In genomic region chr1:131089525-131090127, GRCm38 (mm10) we compare ENCODE assay signal across 9 mouse cellular contexts. TPM values are rescaled to one million over a fixed set of nuclear protein-coding genes. Genes with fewer than 3 reads are reported as not detected.
DNase-seq lines count a peak whose midpoint lies in the region; ATAC-seq lines count a peak whose summit lies in the region.
"Had no signal": no experiment of that assay in that cellular context is flagged by ENCODE, and none has a peak within 500 bp of the region (broad histone marks: within the 10 kb centered on the region; RNA-seq: fewer than 3 reads in every experiment).

No protein-coding gene starts in this region.

- no peak overlapping the region for H3K4me2 ChIP-seq in liver, embryonic 12.5 days
- H3K4me2 ChIP-seq: forebrain, embryonic 15.5 days had no signal

- 40% methylated on average over 2 of the region's 2 CpGs for WGBS in liver, embryonic 12.5 days (ENCODE audit: insufficient replicate concordance)

- H3K9me3 ChIP-seq in liver, embryonic 12.5 days (replicated peaks): no peaks in the 10 kb centered on the region
- H3K9me3 ChIP-seq: forebrain, embryonic 15.5 days had no signal

- no peak for ATAC-seq in liver, embryonic 12.5 days
- ATAC-seq: forebrain, embryonic 15.5 days had no signal

- no peaks in the 10 kb centered on the region for H3K36me3 ChIP-seq in liver, embryonic 12.5 days
- H3K36me3 ChIP-seq: forebrain, embryonic 15.5 days had no signal

- peak; percentile 59 for DNase-seq in adrenal gland, postnatal 10 days
- no peak for DNase-seq in adrenal gland, adult 18-20 months (ENCODE audit: low spot score in 2 of 2)
- peak; percentile 51 for DNase-seq in 3134 (ENCODE audit: extremely low read depth, insufficient read length, low spot score)
- peak; percentile 29 for DNase-seq in gastrocnemius, postnatal 14 days
- no peak for DNase-seq in cerebellum, postnatal 25 days
- DNase-seq in Muller cell, postnatal 12 days (ENCODE audit: inconsistent ontology term): no peak
- no peak for DNase-seq in ovary, postnatal 10 days (ENCODE audit: low spot score)

- no peak overlapping the region for H3K9ac ChIP-seq in liver, embryonic 12.5 days
- H3K9ac ChIP-seq: forebrain, embryonic 15.5 days had no signal

- peaks cover 91% of the 10 kb centered on the region for H3K4me1 ChIP-seq in liver, embryonic 12.5 days

- H3K4me3 ChIP-seq in liver, embryonic 12.5 days: no peak overlapping the region
- H3K4me3 ChIP-seq: forebrain, embryonic 15.5 days had no signal

- intact Hi-C loops in gastrocnemius, postnatal 14 days (cut with DNase I; ENCODE audit: low total_unique reads): no loop called here

- 0 out of 2 replicates have a peak overlapping the region, but pooled peaks have one; percentile 5 for H3K27ac ChIP-seq in liver, embryonic 12.5 days
- H3K27ac ChIP-seq: forebrain, embryonic 15.5 days had no signal

- H3K27me3 ChIP-seq in liver, embryonic 12.5 days (replicated peaks): no peaks in the 10 kb centered on the region
- H3K27me3 ChIP-seq: forebrain, embryonic 15.5 days had no signal

RNA-seq across cellular contexts. Expression of gene Mapkapk2, which starts 8.0 kb away (rescaled TPM):
- total RNA-seq in adrenal gland, postnatal 10 days (2021): 100 to 1,000 TPM; 159 to 169 TPM
- total RNA-seq in adrenal gland, adult 18-20 months (2021): 100 to 1,000 TPM; 198 to 219 TPM
- 100 to 1,000 TPM; 151 to 154 TPM for total RNA-seq in gastrocnemius, postnatal 14 days (2021)
- polyA plus RNA-seq in liver, embryonic 12.5 days (2016; fragmentation: Nextera tagmentation; extraction: Ambion mirVana): 25.7 and 27.0 TPM in 2 replicates

RNA-seq across cellular contexts. Expression of gene Dyrk3, which starts 48.5 kb away (rescaled TPM):
- 1 to 10 TPM; 3.6 to 5.8 TPM for total RNA-seq in adrenal gland, postnatal 10 days (2021)
- 1 to 10 TPM; 5.5 to 7.1 TPM for total RNA-seq in adrenal gland, adult 18-20 months (2021)
- under 1 TPM; 0.07 to 0.14 TPM for total RNA-seq in gastrocnemius, postnatal 14 days (2021)
- 17.6 and 17.7 TPM in 2 replicates for polyA plus RNA-seq in liver, embryonic 12.5 days (2016; fragmentation: Nextera tagmentation; extraction: Ambion mirVana)

Comparison
In these comparisons a context has a peak if more than half of its experiments do, and no peak if none do; other contexts are left out.
1. DNase-seq: peak in adrenal gland, postnatal 10 days (single experiment), 3134 (single experiment) and gastrocnemius, postnatal 14 days (single experiment); none in adrenal gland, adult 18-20 months (0 of 2), cerebellum, postnatal 25 days (0 of 2), Muller cell, postnatal 12 days (single experiment) and ovary, postnatal 10 days (single experiment).